Mouse (Mus musculus) layer of hippocampus, adult 9-10 months (tissue): Measurements from ENCODE around the gene Galnt12.

Source experiments
- DNase-seq: peaks from one replicate; pipeline ENCODE4 v3.0.0; 2022; ENCODE audit warnings: low spot score

Gene Galnt12

GRCm38 (mm10) chr4:47151553-47152183, 60.0 kb downstream of the Galnt12 start:
- no peak for DNase-seq

- DNase-seq = no peak
Measured at GRCm38 (mm10) chr4:47161103-47161755, 69.5 kb downstream of the Galnt12 start.

- DNase-seq = no peak
Measured at GRCm38 (mm10) chr4:47161756-47162587, 70.3 kb downstream of the Galnt12 start.

- DNase-seq = no peak
Measured at GRCm38 (mm10) chr4:47172314-47172713, 80.6 kb downstream of the Galnt12 start.
